Comparison of ENCODE assay signal across 8 mouse cellular contexts in genomic region chr17:17623890-17624420, GRCm38 (mm10). TPM values are rescaled to one million over a fixed set of nuclear protein-coding genes. Genes with fewer than 3 reads are reported as not detected.
A peak's percentile ranks its signal among the peaks of the same experiment; 100 is the strongest.
DNase-seq lines count a peak whose midpoint lies in the region; ATAC-seq lines count a peak whose summit lies in the region.

No protein-coding gene starts in this region.

- H3K9ac ChIP-seq in forebrain, embryonic 14.5 days (ENCODE audit: low read length), result peak overlapping the region; percentile 97
- peak overlapping the region; percentile 94 for H3K9ac ChIP-seq in hindbrain, embryonic 12.5 days

- 0 out of 2 replicates have a peak, but pooled peaks have one; percentile 13 for ATAC-seq in cerebellum, adult (ENCODE audit: insufficient number of reproducible peaks, low FRiP score, low TSS enrichment)
- ATAC-seq in forebrain, embryonic 14.5 days, result peak; percentile 2
- ATAC-seq in hindbrain, embryonic 12.5 days (ENCODE audit: low FRiP score), result peak; percentile 20

- peak overlapping the region; percentile 100 for H3K27ac ChIP-seq in forebrain, embryonic 14.5 days (ENCODE audit: low read depth, low read length)
- peak overlapping the region; percentile 100 for H3K27ac ChIP-seq in hindbrain, embryonic 12.5 days
- H3K27ac ChIP-seq in limb, embryonic 10.5 days, result peak overlapping the region; percentile 93
- peak overlapping the region; percentile 98 for H3K27ac ChIP-seq in midbrain, embryonic 10.5 days (replicated peaks)

- no peaks in the 10 kb centered on the region for H3K9me3 ChIP-seq in forebrain, embryonic 14.5 days (replicated peaks; ENCODE audit: control insufficient read depth, low read length)
- H3K9me3 ChIP-seq in hindbrain, embryonic 12.5 days (replicated peaks), result no peaks in the 10 kb centered on the region
- no peaks in the 10 kb centered on the region for H3K9me3 ChIP-seq in limb, embryonic 10.5 days (replicated peaks)
- peaks cover 5% of the 10 kb centered on the region; the same call in 1 of the 2 replicates for H3K9me3 ChIP-seq in midbrain, embryonic 10.5 days (replicated peaks)

- peak overlapping the region; percentile 77 for H3K4me2 ChIP-seq in forebrain, embryonic 14.5 days (ENCODE audit: low read length)
- H3K4me2 ChIP-seq in hindbrain, embryonic 12.5 days (replicated peaks), result peak overlapping the region; percentile 68

- WGBS in forebrain, embryonic 14.5 days, result under 1% methylated on average over 42 of the region's 42 CpGs
- under 1% methylated on average over 42 of the region's 42 CpGs for WGBS in hindbrain, embryonic 12.5 days
- WGBS in limb, embryonic 10.5 days, result under 1% methylated on average over 42 of the region's 42 CpGs
- under 1% methylated on average over 42 of the region's 42 CpGs for WGBS in midbrain, embryonic 10.5 days

- peaks cover 13% of the 10 kb centered on the region; the same call in 1 of the 2 replicates for H3K4me1 ChIP-seq in forebrain, embryonic 14.5 days (ENCODE audit: control insufficient read depth, insufficient read depth, low read length)
- peaks cover 8% of the 10 kb centered on the region for H3K4me1 ChIP-seq in hindbrain, embryonic 12.5 days
- peaks cover 27% of the 10 kb centered on the region for H3K4me1 ChIP-seq in limb, embryonic 10.5 days
- peaks cover 25% of the 10 kb centered on the region for H3K4me1 ChIP-seq in midbrain, embryonic 10.5 days

- no peak for DNase-seq in cerebellum, adult 9-10 months
- peak; percentile 80 for DNase-seq in adrenal gland, adult 8-10 months
- peak; percentile 23 for DNase-seq in forebrain, embryonic 14.5 days (ENCODE audit: low spot score)
- no peak for DNase-seq in limb, embryonic 10.5 days (ENCODE audit: low spot score)
- no peak for DNase-seq in midbrain, embryonic 10.5 days (ENCODE audit: low spot score)
- DNase-seq in spleen, postnatal 36 days (ENCODE audit: low spot score in 2 of 2), result peak; percentile 73 to 74

- no peaks in the 10 kb centered on the region for H3K36me3 ChIP-seq in forebrain, embryonic 14.5 days (ENCODE audit: control insufficient read depth, insufficient read depth, low read length)
- no peaks in the 10 kb centered on the region for H3K36me3 ChIP-seq in hindbrain, embryonic 12.5 days
- no peaks in the 10 kb centered on the region for H3K36me3 ChIP-seq in limb, embryonic 10.5 days
- no peaks in the 10 kb centered on the region for H3K36me3 ChIP-seq in midbrain, embryonic 10.5 days

- no peaks in the 10 kb centered on the region for H3K27me3 ChIP-seq in forebrain, embryonic 14.5 days (replicated peaks; ENCODE audit: control insufficient read depth, insufficient read depth, low read length)
- no peaks in the 10 kb centered on the region for H3K27me3 ChIP-seq in hindbrain, embryonic 12.5 days
- no peaks in the 10 kb centered on the region for H3K27me3 ChIP-seq in limb, embryonic 10.5 days (ENCODE audit: low read depth, poor library complexity, severe bottlenecking)
- no peaks in the 10 kb centered on the region for H3K27me3 ChIP-seq in midbrain, embryonic 10.5 days (ENCODE audit: low read depth, poor library complexity, severe bottlenecking)

- H3K4me3 ChIP-seq in forebrain, embryonic 14.5 days (ENCODE audit: low read depth, low read length), result peak overlapping the region; percentile 98
- H3K4me3 ChIP-seq in hindbrain, embryonic 12.5 days, result peak overlapping the region; percentile 73
- H3K4me3 ChIP-seq in limb, embryonic 10.5 days, result peak overlapping the region; percentile 73
- H3K4me3 ChIP-seq in midbrain, embryonic 10.5 days, result peak overlapping the region; percentile 98

RNA-seq across cellular contexts. Expression of gene Lnpep, which starts 0.9 kb away (rescaled TPM):
- total RNA-seq in adrenal gland, adult 8-10 months (2022), result 100 to 1,000 TPM; 113 to 176 (median 144) TPM
- 5.2 and 8.3 TPM in 2 replicates for polyA plus RNA-seq in forebrain, embryonic 14.5 days (2014; fragmentation: Nextera tagmentation; extraction: Ambion mirVana)
- 10.1 and 10.3 TPM in 2 replicates for polyA plus RNA-seq in hindbrain, embryonic 12.5 days (2016; fragmentation: Nextera tagmentation; extraction: Ambion mirVana)
- 8.4 and 10.1 TPM in 2 replicates for polyA plus RNA-seq in limb, embryonic 10.5 days (2016; fragmentation: Nextera tagmentation; extraction: Ambion mirVana)
- polyA plus RNA-seq in midbrain, embryonic 10.5 days (2016; fragmentation: Nextera tagmentation; extraction: Ambion mirVana), result 5.7 and 6.9 TPM in 2 replicates

Comparison
In these comparisons a context has a peak if more than half of its experiments do, and no peak if none do; other contexts are left out.
1. DNase-seq: peak in adrenal gland, adult 8-10 months (single experiment), forebrain, embryonic 14.5 days (single experiment) and spleen, postnatal 36 days (2 of 2); none in cerebellum, adult 9-10 months (single experiment), limb, embryonic 10.5 days (single experiment) and midbrain, embryonic 10.5 days (single experiment).
2. Peak in every context shown above with its lines, with median percentiles within 50 percentile points of each other: ATAC-seq, H3K27ac ChIP-seq and H3K4me3 ChIP-seq.